Mouse (Mus musculus) CH12.LX (cell line): ENCODE data around the gene Slc38a9.

Source experiments
- CHD2 ChIP-seq: IDR thresholded peaks from 2 replicates; pipeline ENCODE4 v1.6.1; 2011; ENCODE audit warnings: low read length, improper control_type of control experiment
- CTCF ChIP-seq, 2 experiments: IDR thresholded peaks in 1 of 2; conservative IDR thresholded peaks in 1 of 2; 2 replicates each; pipeline ENCODE4 v1.5.1; 2011 to 2012; ENCODE audit warnings: low read depth in 2 of 2, low read length in 2 of 2, improper control_type of control experiment in 1 of 2, inconsistent platforms in 1 of 2, mild to moderate bottlenecking in 1 of 2, moderate library complexity in 1 of 2
- ELF1 ChIP-seq: IDR thresholded peaks from 2 replicates; pipeline ENCODE4 v1.6.1; 2014; ENCODE audit warnings: low read depth, mild to moderate bottlenecking, inconsistent platforms, low read length, improper control_type of control experiment
- EP300 ChIP-seq: IDR thresholded peaks from 2 replicates; pipeline ENCODE4 v1.6.1; 2011; ENCODE audit warnings: low read length, improper control_type of control experiment
- ETS1 ChIP-seq: conservative IDR thresholded peaks from 2 replicates; pipeline ENCODE4 v1.6.1; 2012; ENCODE audit warnings: low read depth, mild to moderate bottlenecking, inconsistent platforms, low read length, improper control_type of control experiment, moderate library complexity
- GABPA ChIP-seq: IDR thresholded peaks from 2 replicates; pipeline ENCODE4 v1.6.1; 2012; ENCODE audit warnings: low read depth, low read length, improper control_type of control experiment, inconsistent platforms; ENCODE audit not compliant: insufficient replicate concordance
- HCFC1 ChIP-seq: IDR thresholded peaks from 2 replicates; pipeline ENCODE4 v1.6.1; 2012; ENCODE audit warnings: low read depth, mild to moderate bottlenecking, inconsistent platforms, low read length, improper control_type of control experiment
- MAFK ChIP-seq: IDR thresholded peaks from 2 replicates; pipeline ENCODE4 v1.6.1; 2011; ENCODE audit warnings: low read length, improper control_type of control experiment; ENCODE audit not compliant: insufficient replicate concordance
- MYC ChIP-seq: IDR thresholded peaks from 2 replicates; pipeline ENCODE4 v1.6.1; 2011; ENCODE audit warnings: low read depth, mild to moderate bottlenecking, improper control_type of control experiment, low read length
- RCOR1 ChIP-seq: conservative IDR thresholded peaks from 2 replicates; pipeline ENCODE4 v1.6.1; 2012; ENCODE audit warnings: low read depth, mild to moderate bottlenecking, inconsistent platforms, low read length, improper control_type of control experiment
- SIN3A ChIP-seq: IDR thresholded peaks from 2 replicates; pipeline ENCODE4 v1.6.1; 2012; ENCODE audit warnings: low read length, improper control_type of control experiment, inconsistent platforms
- ZC3H11A ChIP-seq: IDR thresholded peaks from 2 replicates; pipeline ENCODE4 v1.6.1; 2012; ENCODE audit warnings: low read depth, mild to moderate bottlenecking, inconsistent platforms, low read length, improper control_type of control experiment
- ZMIZ1 ChIP-seq: IDR thresholded peaks from 2 replicates; pipeline ENCODE4 v1.6.1; 2012; ENCODE audit warnings: low read depth, mild to moderate bottlenecking, inconsistent platforms, low read length, improper control_type of control experiment

DNA sequence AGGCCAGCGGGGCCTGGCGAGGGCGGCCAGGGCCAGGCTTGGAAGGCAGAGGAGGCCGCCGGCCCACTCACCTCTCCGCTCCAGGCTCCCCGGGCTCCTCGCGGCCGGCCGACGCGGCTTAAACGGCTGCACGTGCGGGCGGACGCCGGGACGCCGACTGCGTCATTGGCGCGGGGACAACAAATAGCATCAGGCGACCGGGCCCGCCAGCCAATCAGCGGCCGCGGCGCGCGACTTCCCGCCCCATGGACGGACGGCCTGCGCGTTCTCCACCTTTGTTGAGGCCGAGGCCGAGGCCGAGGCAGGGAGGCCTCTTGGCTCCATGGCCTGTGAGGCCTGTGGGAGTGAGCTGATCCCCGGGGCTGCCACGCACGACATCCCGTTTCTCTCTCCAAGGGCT is 8.3 kb upstream of the Slc38a9 start, which contains the start of gene Ddx4:
- TF ChIP-seq GABPA (no peak), MYC (no peak), CTCF (conservative IDR thresholded peaks at IDR 0.05 in 1 of 2, IDR thresholded peaks at IDR 0.05 in 1 of 2; ENCODE audit: low read depth in 2 of 2, low read length in 2 of 2) (no peak), ZC3H11A (no peak), ZMIZ1 (no peak), RCOR1 (no peak), MAFK (no peak), CHD2 (no peak), HCFC1 (no peak), ELF1 (no peak), ETS1 (no peak), EP300 (no peak), SIN3A (no peak)
